Mouse (Mus musculus) E14TG2a.4 (cell line): Measurements from ENCODE around the gene Spred3.
"Not testable (repeated sequence)": the region's sequence is repeated elsewhere in the genome, so short reads cannot be mapped to it uniquely, and the experiment has no call there.

ENCODE experiments used
- H3K27me3 ChIP-seq: 2 replicates; pipeline ENCODE4 v1.6.1; 2014; ENCODE audit warnings: low read length, control low read depth; ENCODE audit not compliant: insufficient read depth
- H3K36me3 ChIP-seq: 2 replicates; pipeline ENCODE4 v1.6.1; 2014; ENCODE audit warnings: low read length, control low read depth; ENCODE audit not compliant: insufficient read depth
- H3K4me1 ChIP-seq: replicated peaks from 2 replicates; pipeline ENCODE4 v1.6.1; 2014; ENCODE audit warnings: low read depth, low read length, control low read depth
- H3K4me3 ChIP-seq: replicated peaks from 2 replicates; pipeline ENCODE4 v1.5.1; 2014; ENCODE audit warnings: mild to moderate bottlenecking, low read length
- H3K9me3 ChIP-seq: 2 replicates; pipeline ENCODE4 v1.6.1; 2014; ENCODE audit warnings: low read length, control low read depth
- CTCF ChIP-seq: conservative IDR thresholded peaks from 2 replicates; pipeline ENCODE4 v1.5.1; 2014; ENCODE audit warnings: low read length
- NANOG ChIP-seq: IDR thresholded peaks from 2 replicates; pipeline ENCODE4 v1.6.1; 2014; ENCODE audit warnings: borderline replicate concordance, low read length, mixed read lengths
- POU5F1 ChIP-seq: IDR thresholded peaks from 2 replicates; pipeline ENCODE4 v1.6.1; 2014; ENCODE audit warnings: low read length, borderline replicate concordance

Spred3 gene

DNA sequence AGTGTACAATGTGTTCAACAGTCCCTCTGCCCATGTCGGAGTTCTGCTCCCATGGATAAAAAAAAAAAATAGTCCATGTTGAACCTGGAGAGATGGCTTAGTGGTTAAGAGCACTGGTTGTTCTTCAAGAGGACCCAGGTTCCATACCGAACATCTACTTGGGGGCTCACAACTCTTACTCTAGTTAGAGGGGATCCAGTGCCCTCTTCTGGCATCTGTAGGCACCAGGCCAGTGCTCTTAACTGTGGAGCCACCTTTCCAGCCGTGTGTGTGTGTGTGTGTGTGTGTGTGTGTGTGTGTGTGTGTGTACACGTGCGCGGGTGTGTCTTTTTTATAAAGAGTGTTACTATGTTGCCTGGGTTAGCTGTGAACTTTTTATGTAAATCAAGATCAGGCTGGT is 32.4 kb upstream of the Spred3 start:
- TF ChIP-seq CTCF, result no peak
- Histone ChIP-seq H3K9me3 (no peaks in the 10 kb centered on the region), H3K36me3 (no peaks in the 10 kb centered on the region), H3K27me3 (no peaks in the 10 kb centered on the region), H3K4me3 (no peak overlapping the region), H3K4me1 (no peaks in the 10 kb centered on the region)

DNA sequence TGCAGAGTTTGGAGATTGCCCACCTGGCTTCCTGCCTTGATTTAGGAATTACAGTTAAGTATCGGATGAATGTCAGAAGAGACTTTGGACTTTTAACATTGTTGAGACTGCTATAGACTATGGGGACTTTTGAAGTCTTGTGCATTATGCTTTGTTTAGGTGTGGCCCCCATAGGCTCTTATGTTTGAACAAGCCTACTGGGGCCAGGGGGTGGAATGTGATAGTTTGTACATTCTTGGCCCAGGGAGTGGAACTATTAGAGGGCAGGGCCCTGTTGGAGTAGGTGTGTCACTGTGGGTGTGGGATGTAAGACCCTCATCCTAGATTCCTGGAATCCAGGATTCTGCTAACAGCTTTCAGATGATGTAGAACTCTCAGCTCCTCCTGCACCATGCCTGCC is 24.0 kb upstream of the Spred3 start:
- not testable (repeated sequence) for H3K4me1 ChIP-seq, H3K27me3 ChIP-seq, H3K36me3 ChIP-seq, H3K4me3 ChIP-seq, H3K9me3 ChIP-seq

GRCm38 (mm10) chr7:29181323-29181722 is 11.1 kb upstream of the Spred3 start:
- H3K4me3 ChIP-seq, H3K9me3 ChIP-seq, H3K27me3 ChIP-seq: not testable (repeated sequence)
- Histone ChIP-seq H3K4me1 (peaks cover 32% of the 10 kb centered on the region), H3K36me3 (peaks cover 24% of the 10 kb centered on the region)

GRCm38 (mm10) chr7:29180854-29181236 is 10.6 kb upstream of the Spred3 start:
- H3K9me3 ChIP-seq, result no peaks in the 10 kb centered on the region
- peak overlapping the region; percentile 39; the same call in 1 of the 2 replicates for H3K4me3 ChIP-seq
- no peak for TF ChIP-seq POU5F1
- TF ChIP-seq CTCF, result no peak
- no peak for TF ChIP-seq NANOG
- H3K27me3 ChIP-seq, result no peaks in the 10 kb centered on the region
- peaks cover 32% of the 10 kb centered on the region for H3K4me1 ChIP-seq
- peaks cover 29% of the 10 kb centered on the region for H3K36me3 ChIP-seq

GRCm38 (mm10) chr7:29180077-29180853 is 10.1 kb upstream of the Spred3 start, which contains the start of gene Psmd8:
TSS of gene Psmd8 (minus strand) at chr7:29180701.
- no peaks in the 10 kb centered on the region for H3K9me3 ChIP-seq
- no peaks in the 10 kb centered on the region for H3K27me3 ChIP-seq
- TF ChIP-seq CTCF (peak; percentile 37), NANOG (no peak)
- peaks cover 35% of the 10 kb centered on the region for H3K36me3 ChIP-seq
- H3K4me1 ChIP-seq, result peaks cover 32% of the 10 kb centered on the region
- peak within 1 kb of the TSS; percentile 95 for H3K4me3 ChIP-seq

GRCm38 (mm10) chr7:29179323-29179722 is 9.1 kb upstream of the Spred3 start:
- TF ChIP-seq CTCF (no peak), NANOG (no peak), POU5F1 (no peak)
- Histone ChIP-seq H3K4me1 (peaks cover 32% of the 10 kb centered on the region), H3K27me3 (no peaks in the 10 kb centered on the region), H3K4me3 (peak overlapping the region; percentile 95), H3K36me3 (peaks cover 44% of the 10 kb centered on the region), H3K9me3 (no peaks in the 10 kb centered on the region)

GRCm38 (mm10) chr7:29178106-29178505 is 7.9 kb upstream of the Spred3 start:
- TF ChIP-seq CTCF (peak; percentile 21; the same call in 1 of the 2 replicates), POU5F1 (no peak)
- H3K4me3 ChIP-seq, result no peak overlapping the region
- H3K9me3 ChIP-seq, result no peaks in the 10 kb centered on the region
- H3K36me3 ChIP-seq, result peaks cover 57% of the 10 kb centered on the region
- peaks cover 36% of the 10 kb centered on the region for H3K4me1 ChIP-seq
- peaks cover 7% of the 10 kb centered on the region for H3K27me3 ChIP-seq

DNA sequence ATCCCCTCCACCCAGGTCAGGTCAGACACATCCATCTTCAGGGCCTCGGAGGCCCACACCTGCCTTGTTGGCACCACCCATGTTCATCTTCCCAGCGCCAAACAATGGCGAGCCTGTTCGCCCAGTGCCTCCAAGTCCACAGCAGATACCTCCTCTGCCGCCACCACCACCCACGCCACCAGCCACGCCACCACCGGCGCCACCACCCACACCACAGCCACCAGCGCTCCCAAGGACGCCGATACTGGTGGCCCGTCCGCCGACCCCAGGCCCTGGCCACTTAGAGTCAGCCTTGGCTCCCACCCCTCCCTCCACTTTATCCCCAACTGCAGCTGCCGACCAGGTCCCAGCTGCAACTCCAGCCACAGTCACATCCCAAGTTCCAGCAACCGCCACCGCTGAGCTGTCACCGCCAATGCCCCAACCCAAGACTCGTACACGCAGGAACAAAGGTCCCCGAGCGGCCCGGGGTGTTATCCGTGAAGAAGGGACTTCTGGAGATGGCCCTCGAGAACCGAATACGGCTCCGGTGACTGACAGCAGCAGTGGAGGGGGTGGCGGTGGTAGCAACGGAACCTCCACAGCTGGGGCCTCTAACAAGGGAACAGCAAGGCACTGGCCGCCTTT is 2.3 kb upstream of the Spred3 start:
- Histone ChIP-seq H3K36me3 (peaks cover 49% of the 10 kb centered on the region), H3K4me3 (peak overlapping the region; percentile 88), H3K4me1 (peaks cover 55% of the 10 kb centered on the region), H3K27me3 (peaks cover 32% of the 10 kb centered on the region), H3K9me3 (no peaks in the 10 kb centered on the region)
- TF ChIP-seq NANOG (no peak), CTCF (no peak), POU5F1 (no peak)

GRCm38 (mm10) chr7:29171562-29172097 is 1.4 kb upstream of the Spred3 start:
- TF ChIP-seq NANOG, result no peak
- Histone ChIP-seq H3K4me3 (peak overlapping the region; percentile 88), H3K27me3 (peaks cover 32% of the 10 kb centered on the region), H3K9me3 (no peaks in the 10 kb centered on the region), H3K4me1 (peaks cover 55% of the 10 kb centered on the region), H3K36me3 (peaks cover 41% of the 10 kb centered on the region)
